Mouse (Mus musculus) lung, adult 18-20 months (tissue): ENCODE data around the gene Atf5.

Experiments
- DNase-seq, 2 experiments: peaks; one replicate each; pipeline ENCODE4 v3.0.0; 2022; ENCODE audit warnings: mixed read lengths in 2 of 2

Atf5 gene

GRCm38 (mm10) chr7:44819863-44820262 is 3.4 kb upstream of the Atf5 start:
- DNase-seq, result peak in 1 of 2 experiments; percentile 4

GRCm38 (mm10) chr7:44819391-44819790 is 2.9 kb upstream of the Atf5 start:
- DNase-seq, result peak in 1 of 2 experiments; percentile 2

GRCm38 (mm10) chr7:44818751-44819235 is 2.3 kb upstream of the Atf5 start:
- DNase-seq, result peak; percentile 56 to 58

- DNase-seq, result peak; percentile 6 to 24
Observed at GRCm38 (mm10) chr7:44818164-44818563, 1.7 kb upstream of the Atf5 start.

- DNase-seq, result no peak
Observed at GRCm38 (mm10) chr7:44817441-44817840, 983 bp upstream of the Atf5 start.

GRCm38 (mm10) chr7:44815721-44816469 is 563 bp downstream of the Atf5 start, which contains the start of the genes Nup62 and Il4i1:
TSS of gene Nup62 (plus strand) at chr7:44816088.
TSS of gene Il4i1 (plus strand) at chr7:44816387.
- peak; percentile 99 for DNase-seq

- DNase-seq, result peak in 1 of 2 experiments; percentile 23
Observed at GRCm38 (mm10) chr7:44814952-44815553, 1.4 kb downstream of the Atf5 start.

GRCm38 (mm10) chr7:44814423-44814822 is 2.0 kb downstream of the Atf5 start:
- DNase-seq, result peak in 1 of 2 experiments; percentile 2

GRCm38 (mm10) chr7:44813985-44814384 is 2.5 kb downstream of the Atf5 start:
- DNase-seq, result peak in 1 of 2 experiments; percentile 0

- peak in 1 of 2 experiments; percentile 2 for DNase-seq
Observed at GRCm38 (mm10) chr7:44812651-44813325, 3.7 kb downstream of the Atf5 start.

GRCm38 (mm10) chr7:44810819-44811557 is 5.5 kb downstream of the Atf5 start:
- peak in 1 of 2 experiments; percentile 1 for DNase-seq

- peak in 1 of 2 experiments; percentile 0 for DNase-seq
Observed at GRCm38 (mm10) chr7:44810365-44810764, 6.1 kb downstream of the Atf5 start.

- DNase-seq, result no peak
Observed at GRCm38 (mm10) chr7:44809466-44809865, 7.0 kb downstream of the Atf5 start.

GRCm38 (mm10) chr7:44808927-44809326 is 7.5 kb downstream of the Atf5 start:
- DNase-seq, result no peak

- DNase-seq, result no peak
Observed at GRCm38 (mm10) chr7:44792781-44793180, 23.7 kb downstream of the Atf5 start.

GRCm38 (mm10) chr7:44790066-44790465 is 26.4 kb downstream of the Atf5 start:
- no peak for DNase-seq

- no peak for DNase-seq
Observed at GRCm38 (mm10) chr7:44789531-44789930, 26.9 kb downstream of the Atf5 start.

GRCm38 (mm10) chr7:44780101-44780500 is 36.4 kb downstream of the Atf5 start:
- DNase-seq, result no peak

- DNase-seq, result peak in 1 of 2 experiments; percentile 18
Observed at GRCm38 (mm10) chr7:44776849-44777498, 39.5 kb downstream of the Atf5 start.

- DNase-seq, result no peak
Observed at GRCm38 (mm10) chr7:44772591-44773204, 43.8 kb downstream of the Atf5 start.

GRCm38 (mm10) chr7:44770046-44770578 is 46.3 kb downstream of the Atf5 start:
- DNase-seq, result peak; percentile 29 to 45
